Mouse (Mus musculus): Measurements from ENCODE around the gene Akap8.

Akap8 gene

GRCm38 (mm10) chr17:32320597-32321389 lies at the start of gene Akap8:
Gene Akap8 (minus strand): TSS chr17:32321238.
- peak; percentile 90 to 98 for DNase-seq (ENCODE audit: low spot score in 2 of 2)

- DNase-seq (ENCODE audit: low spot score in 2 of 2): no peak
Observed at GRCm38 (mm10) chr17:32368991-32369578, 48.0 kb upstream of the Akap8 start.

GRCm38 (mm10) chr17:32367706-32368105 lies 46.7 kb upstream of the Akap8 start:
- DNase-seq (ENCODE audit: low spot score in 2 of 2): no peak

- DNase-seq (ENCODE audit: low spot score in 2 of 2): no peak
Observed at GRCm38 (mm10) chr17:32365296-32365695, 44.3 kb upstream of the Akap8 start.

GRCm38 (mm10) chr17:32364850-32365249 lies 43.8 kb upstream of the Akap8 start:
- no peak for DNase-seq (ENCODE audit: low spot score in 2 of 2)

- peak; percentile 75 to 85 for DNase-seq (ENCODE audit: low spot score in 2 of 2)
Observed at GRCm38 (mm10) chr17:32364331-32364730, 43.3 kb upstream of the Akap8 start.

GRCm38 (mm10) chr17:32363821-32364301 lies 42.8 kb upstream of the Akap8 start:
- peak in 1 of 2 experiments; percentile 33 for DNase-seq (ENCODE audit: low spot score in 2 of 2)

GRCm38 (mm10) chr17:32362686-32363085 lies 41.6 kb upstream of the Akap8 start:
- DNase-seq (ENCODE audit: low spot score in 2 of 2): no peak

- DNase-seq (ENCODE audit: low spot score in 2 of 2): no peak
Observed at GRCm38 (mm10) chr17:32359928-32360327, 38.9 kb upstream of the Akap8 start.

- DNase-seq (ENCODE audit: low spot score in 2 of 2): no peak
Observed at GRCm38 (mm10) chr17:32358943-32359340, 37.9 kb upstream of the Akap8 start.

GRCm38 (mm10) chr17:32358192-32358942 lies 37.3 kb upstream of the Akap8 start:
- DNase-seq (ENCODE audit: low spot score in 2 of 2): no peak

- DNase-seq (ENCODE audit: low spot score in 2 of 2): no peak
Observed at GRCm38 (mm10) chr17:32356766-32357760, 36.0 kb upstream of the Akap8 start.

- no peak for DNase-seq (ENCODE audit: low spot score in 2 of 2)
Observed at GRCm38 (mm10) chr17:32356281-32356680, 35.2 kb upstream of the Akap8 start.

GRCm38 (mm10) chr17:32355031-32355430 lies 34.0 kb upstream of the Akap8 start:
- no peak for DNase-seq (ENCODE audit: low spot score in 2 of 2)

- DNase-seq (ENCODE audit: low spot score in 2 of 2): no peak
Observed at GRCm38 (mm10) chr17:32354211-32354610, 33.2 kb upstream of the Akap8 start.

GRCm38 (mm10) chr17:32353696-32354095 lies 32.7 kb upstream of the Akap8 start:
- DNase-seq (ENCODE audit: low spot score in 2 of 2): no peak

- no peak for DNase-seq (ENCODE audit: low spot score in 2 of 2)
Observed at GRCm38 (mm10) chr17:32351726-32352125, 30.7 kb upstream of the Akap8 start.

- DNase-seq (ENCODE audit: low spot score in 2 of 2): no peak
Observed at GRCm38 (mm10) chr17:32351269-32351668, 30.2 kb upstream of the Akap8 start.

GRCm38 (mm10) chr17:32350382-32350983 lies 29.4 kb upstream of the Akap8 start, which contains the start of gene Akap8l:
Gene Akap8l (minus strand): TSS chr17:32350607.
- peak; percentile 91 to 95 for DNase-seq (ENCODE audit: low spot score in 2 of 2)

- no peak for DNase-seq (ENCODE audit: low spot score in 2 of 2)
Observed at GRCm38 (mm10) chr17:32349851-32350381, 28.9 kb upstream of the Akap8 start.

All from urinary bladder, adult 18-20 months (tissue).